Mouse (Mus musculus) lung, postnatal 0 days (tissue): ENCODE results near the gene Dzip1l. TPM values are rescaled to one million over a fixed set of nuclear protein-coding genes. Genes with fewer than 3 reads are reported as not detected.

Experiments
- ATAC-seq: fragments of 200-750 bp; cut with Nextera tagmentation; 2 replicates; pipeline ENCODE4 v1.8.0; 2017; ENCODE audit warnings: moderate library complexity
- DNase-seq: peaks from one replicate; pipeline ENCODE4 v3.0.0-alpha.2; 2016; ENCODE audit warnings: low spot score
- H3K27ac ChIP-seq: fragments of 300-500 bp; sonication (generic); 2 replicates; pipeline ENCODE4 v1.5.1; 2014; ENCODE audit warnings: antibody characterized with exemption, mild to moderate bottlenecking, low read length, mixed read lengths
- H3K27me3 ChIP-seq: fragments of 300-500 bp; sonication (generic); replicated peaks from 2 replicates; pipeline ENCODE4 v1.6.1; 2014; ENCODE audit warnings: low read length, mixed read lengths; ENCODE audit not compliant: insufficient read depth
- H3K36me3 ChIP-seq: fragments of 300-500 bp; sonication (generic); 2 replicates; pipeline ENCODE4 v1.6.1; 2014; ENCODE audit warnings: low read length, mixed read lengths; ENCODE audit not compliant: insufficient read depth
- H3K4me1 ChIP-seq: fragments of 300-500 bp; sonication (generic); 2 replicates; pipeline ENCODE4 v1.6.1; 2014; ENCODE audit warnings: antibody characterized with exemption, low read depth, low read length, mixed read lengths; ENCODE audit not compliant: insufficient read depth
- H3K4me2 ChIP-seq: fragments of 300-500 bp; sonication (generic); replicated peaks from 2 replicates; pipeline ENCODE4 v1.6.1; 2014; ENCODE audit warnings: low read depth, mild to moderate bottlenecking, low read length, moderate library complexity, mixed read lengths
- H3K4me3 ChIP-seq: fragments of 300-500 bp; sonication (generic); 2 replicates; pipeline ENCODE4 v1.5.1; 2014; ENCODE audit warnings: low read depth, low read length
- H3K9ac ChIP-seq: fragments of 300-500 bp; sonication (generic); replicated peaks from 2 replicates; pipeline ENCODE4 v1.6.1; 2014; ENCODE audit warnings: low read depth, mild to moderate bottlenecking
- H3K9me3 ChIP-seq: fragments of 300-500 bp; sonication (generic); 2 replicates; pipeline ENCODE4 v1.6.1; 2016; ENCODE audit warnings: low read length, mixed read lengths
- CTCF ChIP-seq: IDR thresholded peaks from 2 replicates; pipeline ENCODE4 v1.5.1; 2016; ENCODE audit warnings: antibody characterized with exemption, mild to moderate bottlenecking
- EP300 ChIP-seq: IDR thresholded peaks from 2 replicates; pipeline ENCODE4 v1.6.1; 2016; ENCODE audit warnings: antibody characterized with exemption, mild to moderate bottlenecking, control low read depth
- WGBS: fragments of 180-500 bp; shearing (Covaris S2); extraction: QIAGEN DNeasy Blood & Tissue Kit; methylation state at CpG from one replicate; pipeline ENCODE4 v1.1.7; 2014; 5-methylcytosine and 5-hydroxymethylcytosine counted together
- polyA plus RNA-seq: library from polyadenylated mRNA; unstranded; fragments of >200 nt; fragmentation: Nextera tagmentation; extraction: Ambion mirVana; gene quantifications from 2 replicates; pipeline ENCODE4 v1.2.1, GENCODE M21; 2015

The Dzip1l gene
- polyA plus RNA-seq, 1 experiment from 2014 or later, result 15.4 TPM

- Histone ChIP-seq H3K27me3 (no peaks in the 10 kb centered on the region), H3K4me3 (no peak overlapping the region), H3K36me3 (no peaks in the 10 kb centered on the region), H3K4me2 (no peak overlapping the region), H3K4me1 (no peaks in the 10 kb centered on the region; the same call in 1 of the 2 replicates), H3K9me3 (no peaks in the 10 kb centered on the region), H3K27ac (peak overlapping the region; percentile 76), H3K9ac (no peak overlapping the region)
- ATAC-seq (no peak), DNase-seq (no peak)
- 62% methylated on average over 2 of the region's 2 CpGs for WGBS
- TF ChIP-seq CTCF, result no peak
- peak; percentile 55 for TF ChIP-seq EP300
Measured at GRCm38 (mm10) chr9:99701187-99701586, 71.9 kb downstream of the Dzip1l start.

DNA sequence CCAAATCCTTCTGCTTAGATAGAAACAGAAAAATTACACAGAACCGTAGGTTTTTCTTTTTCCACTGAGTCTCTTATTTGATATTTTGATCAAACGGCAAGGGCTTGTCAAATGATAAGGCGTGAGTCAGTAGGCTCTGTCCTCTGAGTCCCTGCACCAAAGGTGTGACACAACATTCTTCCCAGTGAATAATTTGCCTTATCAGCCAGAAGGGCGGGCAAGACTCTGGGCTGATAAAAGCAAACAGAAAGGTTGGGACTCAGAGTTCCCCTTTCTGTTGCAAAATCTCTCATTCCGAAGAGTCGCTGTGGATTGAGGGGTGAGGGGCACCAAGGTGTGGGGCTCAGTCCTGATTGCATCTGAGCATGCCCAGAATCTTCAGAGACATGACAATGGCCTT, 72.9 kb downstream of the Dzip1l start:
- ATAC-seq (peak; percentile 75), DNase-seq (peak; percentile 69)
- Histone ChIP-seq H3K27ac (peak overlapping the region; percentile 76), H3K4me3 (no peak overlapping the region), H3K36me3 (no peaks in the 10 kb centered on the region), H3K27me3 (no peaks in the 10 kb centered on the region), H3K4me2 (no peak overlapping the region), H3K4me1 (no peaks in the 10 kb centered on the region; the same call in 1 of the 2 replicates), H3K9ac (no peak overlapping the region), H3K9me3 (no peaks in the 10 kb centered on the region)
- TF ChIP-seq EP300, result peak; percentile 95
- TF ChIP-seq CTCF, result no peak
- 42% methylated on average over 6 of the region's 6 CpGs for WGBS

- peak; percentile 66 for ATAC-seq
- WGBS, result 57% methylated on average over 6 of the region's 6 CpGs
- no peak for TF ChIP-seq CTCF
- no peak; the same call in 1 of the 2 replicates for TF ChIP-seq EP300
Measured at GRCm38 (mm10) chr9:99703711-99704110, 74.4 kb downstream of the Dzip1l start.

GRCm38 (mm10) chr9:99706264-99706663, 77.0 kb downstream of the Dzip1l start:
- ATAC-seq (no peak), DNase-seq (peak; percentile 58)
- H3K27me3 ChIP-seq, result no peaks in the 10 kb centered on the region
- TF ChIP-seq EP300 (peak; percentile 72), CTCF (no peak)
- H3K4me2 ChIP-seq, result peak overlapping the region; percentile 50
- peak overlapping the region; percentile 82 for H3K27ac ChIP-seq
- 60% methylated on average over 6 of the region's 6 CpGs for WGBS
- no peaks in the 10 kb centered on the region for H3K4me1 ChIP-seq
- H3K36me3 ChIP-seq, result no peaks in the 10 kb centered on the region
- no peak overlapping the region for H3K9ac ChIP-seq
- H3K9me3 ChIP-seq, result no peaks in the 10 kb centered on the region
- no peak overlapping the region for H3K4me3 ChIP-seq

More at GRCm38 (mm10) chr9:99703711-99704110, 74.4 kb downstream of the Dzip1l start:
- DNase-seq, result peak; percentile 81
- Histone ChIP-seq H3K9me3 (no peaks in the 10 kb centered on the region), H3K4me3 (no peak overlapping the region), H3K27me3 (no peaks in the 10 kb centered on the region), H3K9ac (no peak overlapping the region), H3K27ac (peak overlapping the region; percentile 71), H3K4me1 (no peaks in the 10 kb centered on the region; the same call in 1 of the 2 replicates), H3K4me2 (no peak overlapping the region), H3K36me3 (no peaks in the 10 kb centered on the region)

DNA sequence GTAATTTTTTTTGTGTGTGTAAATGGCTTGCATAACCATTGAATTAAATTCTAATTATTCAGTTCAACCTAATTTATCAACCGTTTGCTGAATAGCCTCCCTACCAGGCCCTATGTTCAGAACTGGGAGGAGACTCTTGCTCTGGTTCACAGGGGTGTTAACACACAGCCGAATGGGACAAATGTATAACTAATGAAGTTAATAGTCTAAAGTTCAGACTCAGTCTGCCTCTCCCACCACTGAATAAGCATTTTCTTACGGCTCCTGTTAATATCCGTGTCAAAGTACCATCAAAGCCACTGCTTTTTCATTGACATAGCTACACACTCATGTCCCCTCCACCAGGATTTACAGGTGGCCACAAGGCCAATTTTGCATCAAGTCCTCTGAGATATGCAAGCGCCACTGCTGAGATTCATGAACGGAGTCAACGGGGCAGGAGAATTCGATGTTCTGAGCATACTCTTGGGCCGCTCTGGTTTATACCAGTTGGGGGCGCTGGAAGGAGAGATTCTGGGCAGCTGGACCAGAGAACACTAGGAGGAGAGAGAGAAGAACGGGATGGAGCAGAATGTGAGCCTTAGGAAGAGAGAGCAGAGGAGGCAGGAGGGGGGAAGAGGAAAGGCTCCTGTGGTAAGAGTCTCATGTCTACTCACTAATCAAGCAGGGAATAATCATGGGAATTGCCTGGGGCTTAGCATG, 78.3 kb downstream of the Dzip1l start:
- peak; percentile 64 for TF ChIP-seq CTCF
- no peak for TF ChIP-seq EP300
- Histone ChIP-seq H3K36me3 (no peaks in the 10 kb centered on the region), H3K9ac (no peak overlapping the region), H3K4me2 (peak overlapping the region; percentile 50), H3K9me3 (no peaks in the 10 kb centered on the region), H3K4me3 (peak overlapping the region; percentile 35), H3K4me1 (no peaks in the 10 kb centered on the region), H3K27me3 (no peaks in the 10 kb centered on the region), H3K27ac (peak overlapping the region; percentile 82)
- peak; percentile 29; the same call in 1 of the 2 replicates for ATAC-seq
- 44% methylated on average over 11 of the region's 11 CpGs for whole genome bisulfite sequencing
- DNase-seq, result peak; percentile 67

DNA sequence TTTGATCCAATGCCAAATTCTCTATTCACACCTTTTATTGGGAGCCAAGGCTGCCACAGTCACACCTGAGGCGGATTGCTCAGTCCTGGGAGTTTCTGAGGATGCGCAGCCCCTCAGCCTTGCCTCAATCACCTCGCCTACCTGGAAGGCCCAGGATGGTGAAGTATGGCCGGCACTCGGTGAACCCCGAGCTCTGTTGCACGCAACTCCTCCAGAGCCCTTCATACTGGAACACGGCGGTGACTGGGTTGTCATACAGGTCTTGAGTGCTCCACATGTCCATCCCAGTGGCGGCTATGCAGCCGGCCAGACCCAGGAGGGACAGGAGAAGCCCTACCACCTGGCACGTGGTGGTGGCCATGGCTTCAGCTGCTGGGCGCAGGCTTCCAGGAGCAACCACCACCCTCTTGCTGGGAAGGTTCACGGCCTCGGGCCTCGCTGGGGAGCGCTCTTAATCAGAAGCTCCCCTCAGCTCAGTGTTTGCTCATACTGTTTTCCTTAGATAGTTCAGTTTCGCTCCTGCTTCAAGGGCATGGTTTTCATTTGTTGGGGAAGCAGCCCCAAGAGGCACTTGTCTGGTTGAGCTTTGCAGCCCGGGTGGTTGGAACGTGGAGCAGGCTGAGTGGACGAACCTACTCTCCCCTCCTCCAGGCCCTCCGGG, 80.4 kb downstream of the Dzip1l start:
- no peaks in the 10 kb centered on the region for H3K27me3 ChIP-seq
- no peaks in the 10 kb centered on the region for H3K9me3 ChIP-seq
- no peaks in the 10 kb centered on the region for H3K36me3 ChIP-seq
- ATAC-seq (peak; percentile 92), DNase-seq (peak; percentile 91)
- peak overlapping the region; percentile 32 for H3K4me3 ChIP-seq
- H3K9ac ChIP-seq, result peak overlapping the region; percentile 46
- 0 out of 2 replicates have a peak, but pooled peaks have one; percentile 1 for TF ChIP-seq CTCF
- peak; percentile 64 for TF ChIP-seq EP300
- WGBS, result 61% methylated on average over 22 of the region's 22 CpGs
- no peaks in the 10 kb centered on the region for H3K4me1 ChIP-seq
- H3K4me2 ChIP-seq, result peak overlapping the region; percentile 43
- peak overlapping the region; percentile 94 for H3K27ac ChIP-seq
